Mouse (Mus musculus) ovary, postnatal 10 days (tissue): ENCODE measurements around the gene Cacna1c.

Experiments
- DNase-seq: peaks from one replicate; pipeline ENCODE4 v3.0.0; 2022; ENCODE audit warnings: low spot score

Gene Cacna1c

GRCm38 (mm10) chr6:118956234-118956633 is 240.0 kb downstream of the Cacna1c start:
- no peak for DNase-seq

DNA sequence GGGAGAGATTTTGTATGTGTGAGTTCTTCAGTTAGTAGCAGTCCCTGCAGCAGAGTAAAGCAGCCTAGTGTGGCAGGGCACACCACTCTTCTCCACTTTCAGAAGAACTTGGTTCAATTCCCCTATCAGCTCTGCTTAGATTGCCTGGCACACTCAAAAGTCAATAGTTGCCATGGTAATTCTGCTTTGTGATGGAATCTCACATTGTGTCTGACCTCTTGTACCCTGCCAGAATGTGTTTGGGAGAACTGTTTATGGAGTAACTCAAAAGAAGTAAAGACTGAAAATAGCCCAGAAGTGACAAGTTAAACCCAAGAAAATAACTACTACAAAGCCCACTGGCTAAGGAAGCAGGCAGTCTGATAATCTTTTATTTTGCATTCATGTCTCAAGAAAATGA is 240.4 kb downstream of the Cacna1c start:
- no peak for DNase-seq

- DNase-seq = no peak
Measured at GRCm38 (mm10) chr6:118954988-118955554, 241.1 kb downstream of the Cacna1c start.

- no peak for DNase-seq
Measured at GRCm38 (mm10) chr6:118952377-118952776, 243.8 kb downstream of the Cacna1c start.

GRCm38 (mm10) chr6:118950190-118950589 is 246.0 kb downstream of the Cacna1c start:
- no peak for DNase-seq

GRCm38 (mm10) chr6:118947286-118947685 is 248.9 kb downstream of the Cacna1c start:
- no peak for DNase-seq

DNA sequence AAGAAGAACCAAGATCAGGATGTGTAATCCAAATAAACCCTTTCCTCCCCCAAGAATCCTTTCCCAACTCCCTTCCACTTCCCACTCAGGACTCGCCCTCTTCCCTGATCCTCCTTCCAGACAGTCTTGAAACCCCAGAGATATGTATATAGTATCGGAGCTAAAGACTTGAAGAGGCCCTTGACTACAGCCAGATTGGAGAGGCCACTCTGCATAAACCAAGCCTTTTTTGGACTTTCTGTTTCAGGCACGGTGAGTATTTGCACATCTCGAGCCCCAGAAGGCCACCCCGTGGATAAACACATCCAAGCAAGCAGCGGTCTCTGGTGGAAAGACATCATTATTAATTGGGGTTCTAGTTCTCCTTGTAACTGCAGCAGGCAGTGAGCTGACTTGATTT is 249.6 kb downstream of the Cacna1c start:
- no peak for DNase-seq

DNA sequence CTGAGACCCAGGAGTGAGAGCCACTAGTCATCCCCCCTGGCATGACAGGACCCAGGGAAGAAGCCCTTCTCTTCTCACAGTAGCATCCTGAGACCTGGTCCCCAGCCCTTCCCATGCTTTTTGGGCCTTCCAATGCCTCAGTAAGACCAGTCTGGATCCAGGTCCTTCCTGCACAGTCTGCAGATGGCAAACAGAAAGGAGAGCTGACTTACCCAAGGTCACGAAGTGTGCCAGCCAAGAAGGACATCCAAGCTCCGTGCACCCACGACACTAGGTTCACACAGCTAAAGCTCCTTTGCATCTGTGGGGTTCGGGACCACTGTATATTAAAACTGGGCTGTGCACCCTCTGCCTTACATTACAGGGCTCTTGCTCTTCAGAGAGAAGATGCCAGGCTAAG is 252.1 kb downstream of the Cacna1c start:
- DNase-seq = no peak

DNA sequence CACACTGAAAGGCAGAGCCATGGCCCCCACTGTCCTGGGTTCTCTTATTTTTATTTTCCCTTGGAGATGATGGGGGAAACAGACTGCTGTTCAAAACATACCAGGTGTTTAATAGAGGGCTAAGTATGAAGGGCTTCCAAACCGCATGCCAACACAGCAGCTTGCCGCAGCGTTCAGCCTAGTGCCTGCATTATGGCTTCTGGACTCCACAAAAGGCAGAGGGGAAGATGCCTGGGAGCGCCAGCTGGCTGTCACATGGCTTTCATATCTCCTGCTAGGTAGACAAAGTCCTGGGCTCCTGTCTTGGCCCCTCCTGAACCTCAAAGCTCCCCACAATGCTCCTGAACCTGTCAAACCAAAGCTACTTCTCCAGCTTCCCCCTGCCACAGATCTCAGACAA is 254.4 kb downstream of the Cacna1c start:
- no peak for DNase-seq

- DNase-seq = no peak
Measured at GRCm38 (mm10) chr6:118941036-118941435, 255.2 kb downstream of the Cacna1c start.

GRCm38 (mm10) chr6:118939626-118940025 is 256.6 kb downstream of the Cacna1c start:
- DNase-seq = no peak

DNA sequence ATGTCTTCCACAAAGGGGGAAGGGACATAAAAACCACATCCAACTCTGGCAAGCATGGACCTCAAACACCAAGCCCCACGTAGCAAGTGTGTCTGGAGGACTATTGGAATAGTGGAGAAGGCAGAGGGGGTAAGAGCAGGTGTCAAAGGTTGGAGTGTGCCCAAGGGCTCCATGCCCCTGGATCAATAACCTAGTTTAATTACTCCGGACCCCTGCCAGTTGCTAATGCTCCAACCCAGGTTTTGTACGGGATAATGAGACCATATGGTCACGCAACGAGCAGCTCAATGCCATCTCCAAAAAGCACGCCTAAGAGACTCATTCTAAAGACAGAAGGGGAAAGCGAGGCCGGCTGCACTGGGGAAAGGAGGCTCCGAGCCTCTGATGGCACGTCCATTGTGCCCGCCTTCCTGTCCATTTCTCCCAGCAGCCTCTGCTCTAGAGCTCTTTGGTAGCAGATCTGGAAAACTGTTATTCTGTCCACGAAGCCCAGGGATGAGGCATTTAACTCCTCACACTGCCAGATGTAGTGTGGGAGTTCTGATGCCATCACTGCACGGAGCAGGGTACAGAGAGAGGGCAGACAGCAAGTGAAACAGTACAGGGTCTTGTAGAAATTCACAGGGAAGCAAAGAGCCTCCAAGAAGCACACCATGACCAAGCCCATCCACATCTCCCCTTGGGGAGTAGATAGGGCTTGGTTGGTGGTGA is 257.7 kb downstream of the Cacna1c start:
- no peak for DNase-seq

GRCm38 (mm10) chr6:118937536-118937935 is 258.7 kb downstream of the Cacna1c start:
- DNase-seq = no peak

GRCm38 (mm10) chr6:118935520-118936415 is 260.4 kb downstream of the Cacna1c start:
- no peak for DNase-seq

DNA sequence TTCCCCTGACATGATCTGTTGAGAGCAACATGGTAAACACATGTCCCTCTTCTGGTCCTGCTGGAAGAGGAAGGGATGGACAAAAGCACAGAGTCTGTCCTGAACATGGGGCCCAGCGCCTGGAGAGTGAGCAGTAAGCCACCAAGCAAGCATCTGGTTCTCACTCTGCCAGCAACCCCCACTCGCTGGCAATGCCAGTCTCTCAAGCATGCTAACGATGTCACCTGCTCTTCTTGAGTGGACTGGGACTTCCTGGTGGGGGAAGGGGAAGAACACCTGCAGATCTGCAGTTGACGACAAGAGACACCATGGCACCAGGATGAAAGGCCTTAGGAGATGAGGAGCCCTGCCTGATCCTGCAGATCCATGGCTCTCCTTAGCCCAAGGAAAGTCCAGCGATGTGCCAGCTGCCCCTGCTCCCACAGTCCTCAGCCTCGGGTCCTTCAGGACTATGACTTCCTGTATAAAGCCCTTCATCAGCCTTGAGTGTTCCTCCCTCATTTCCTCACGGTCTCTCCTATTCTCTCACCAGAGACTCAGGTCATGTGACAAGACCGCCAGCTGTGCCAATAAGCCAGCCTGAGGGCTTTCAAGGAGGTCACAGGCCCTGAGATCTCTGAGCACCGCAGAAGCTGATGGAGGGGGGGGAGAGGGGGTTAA is 261.8 kb downstream of the Cacna1c start:
- no peak for DNase-seq

- DNase-seq = no peak
Measured at GRCm38 (mm10) chr6:118933017-118933594, 263.1 kb downstream of the Cacna1c start.

DNA sequence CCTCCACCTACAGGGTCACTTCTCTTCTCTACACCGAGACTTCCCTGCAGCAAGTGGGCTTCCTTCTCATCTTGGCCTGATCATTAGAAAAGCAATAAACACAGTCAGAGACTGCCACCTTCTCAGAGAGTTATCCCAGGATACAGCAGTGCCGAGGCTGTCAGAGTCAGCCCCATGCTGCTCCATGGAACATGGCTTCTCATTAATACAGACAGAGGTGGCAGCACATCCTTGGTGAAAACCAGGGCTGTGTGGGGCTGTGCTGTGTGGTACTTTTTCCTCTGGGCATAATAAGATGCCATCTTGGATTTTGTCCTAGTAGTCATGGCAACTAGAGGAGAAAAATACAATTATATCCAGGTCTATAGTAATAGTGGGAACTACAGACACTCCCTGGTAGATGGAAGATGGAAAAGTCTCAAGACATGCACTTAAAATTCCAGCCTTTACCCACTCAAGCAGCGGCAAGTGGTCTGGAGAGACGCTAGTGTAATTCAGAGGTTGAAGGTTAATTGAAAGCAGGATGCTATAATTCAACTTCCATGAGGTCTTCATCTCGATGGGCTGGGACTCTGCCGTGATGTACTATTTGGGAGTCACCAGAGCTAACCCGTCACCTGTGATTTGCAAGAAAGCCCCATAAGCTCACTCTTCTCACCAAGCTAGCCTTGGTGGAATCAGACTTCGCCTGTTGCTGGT is 264.1 kb downstream of the Cacna1c start:
- DNase-seq = no peak

DNA sequence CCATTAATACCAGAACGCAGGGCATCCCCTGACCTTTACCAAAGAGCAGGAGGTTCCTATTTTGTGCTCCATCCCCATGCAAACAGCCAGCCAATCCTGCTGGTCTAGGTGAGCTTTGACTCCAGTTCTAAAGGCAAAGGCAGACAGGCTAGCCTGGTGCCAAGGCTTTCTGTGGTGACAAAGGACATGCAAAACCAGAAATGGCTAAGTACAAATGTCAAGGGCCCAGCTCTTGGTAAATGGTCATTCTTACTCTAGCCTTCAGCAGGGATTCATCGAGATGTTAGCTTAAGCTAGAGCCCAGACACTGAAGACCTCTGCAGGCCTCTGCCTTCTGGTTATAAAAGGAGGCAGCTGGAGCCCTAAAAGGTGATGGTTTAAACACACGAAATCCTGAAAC is 269.5 kb downstream of the Cacna1c start:
- no peak for DNase-seq

GRCm38 (mm10) chr6:118924426-118924825 is 271.8 kb downstream of the Cacna1c start:
- DNase-seq = no peak

GRCm38 (mm10) chr6:118923926-118924325 is 272.3 kb downstream of the Cacna1c start:
- DNase-seq = no peak

DNA sequence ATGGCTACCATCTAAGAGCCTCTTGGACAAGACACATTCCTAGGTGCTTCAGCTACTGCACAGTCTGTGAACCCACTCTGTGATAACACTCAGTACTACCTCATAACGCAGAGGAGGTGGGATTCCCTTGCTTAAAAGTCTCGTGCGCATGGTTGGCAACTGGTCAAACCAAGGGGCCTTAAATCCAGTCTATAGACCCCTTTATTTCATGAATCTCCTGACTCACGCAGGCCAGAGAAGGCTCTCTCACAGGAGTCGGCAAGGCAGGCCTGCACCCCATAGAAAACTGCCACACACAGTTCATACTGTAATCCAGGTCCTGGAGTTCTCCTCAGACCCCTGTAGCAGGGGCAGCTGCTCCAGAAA is 273.0 kb downstream of the Cacna1c start:
- no peak for DNase-seq
